Mouse (Mus musculus) forebrain, embryonic 15.5 days (tissue): ENCODE results near the gene Wif1. TPM values are rescaled to one million over a fixed set of nuclear protein-coding genes. Genes with fewer than 3 reads are reported as not detected.

Experiments
- polyA plus RNA-seq: library from polyadenylated mRNA; unstranded; fragments of >200 nt; fragmentation: Nextera tagmentation; extraction: Ambion mirVana; gene quantifications from 2 replicates; pipeline ENCODE4 v1.2.1, GENCODE M21; 2015

Wif1 gene
- polyA plus RNA-seq, 1 experiment from 2014 or later = 4.1 TPM

Other genes starting within 250 kb of the Wif1 start
- 1.5 and 1.7 TPM in 2 replicates for gene Msrb3, start 134.9 kb upstream of the Wif1 start, polyA plus RNA-seq
- 3.2 and 3.9 TPM in 2 replicates for gene Lemd3, start 54.6 kb upstream of the Wif1 start, polyA plus RNA-seq